Mouse (Mus musculus): ENCODE measurements around the gene Tial1.

GRCm38 (mm10) chr7:128499801-128500200, 38.3 kb upstream of the Tial1 start:
- no peak for TF ChIP-seq CTCF (IDR thresholded peaks at IDR 0.05; ENCODE audit: low read depth)
- TF ChIP-seq EP300 (IDR thresholded peaks at IDR 0.05; ENCODE audit: low read depth), result no peak
